Mouse (Mus musculus): Measurements from ENCODE around the gene Tango2. TPM values are rescaled to one million over a fixed set of nuclear protein-coding genes. Genes with fewer than 3 reads are reported as not detected.
"Not testable (repeated sequence)": the region's sequence is repeated elsewhere in the genome, so short reads cannot be mapped to it uniquely, and the experiment has no call there.

The Tango2 gene
- total RNA-seq, 2 experiments from 2014 or later: 102 to 116 TPM

GRCm38 (mm10) chr16:18343778-18344177 lies 4.1 kb downstream of the Tango2 start:
- DNase-seq (ENCODE audit: low spot score in 2 of 2): peak; percentile 96 to 98

- DNase-seq (ENCODE audit: low spot score in 2 of 2): peak in 1 of 2 experiments; percentile 18
These were observed 5.0 kb downstream of the Tango2 start for GRCm38 (mm10) chr16:18342650-18343570.

- DNase-seq (ENCODE audit: low spot score in 2 of 2): no peak
These were observed 5.8 kb downstream of the Tango2 start for GRCm38 (mm10) chr16:18342076-18342475.

- DNase-seq (ENCODE audit: low spot score in 2 of 2): no peak
These were observed 6.3 kb downstream of the Tango2 start for GRCm38 (mm10) chr16:18341605-18342004.

GRCm38 (mm10) chr16:18339866-18340265 lies 8.0 kb downstream of the Tango2 start:
- no peak for DNase-seq (ENCODE audit: low spot score in 2 of 2)

GRCm38 (mm10) chr16:18337261-18337660 lies 10.6 kb downstream of the Tango2 start:
- DNase-seq (ENCODE audit: low spot score in 2 of 2): no peak

GRCm38 (mm10) chr16:18335981-18336380 lies 11.9 kb downstream of the Tango2 start:
- no peak for DNase-seq (ENCODE audit: low spot score in 2 of 2)

- no peak for DNase-seq (ENCODE audit: low spot score in 2 of 2)
These were observed 13.9 kb downstream of the Tango2 start for GRCm38 (mm10) chr16:18333976-18334375.

- DNase-seq (ENCODE audit: low spot score in 2 of 2): no peak
These were observed 19.4 kb downstream of the Tango2 start for GRCm38 (mm10) chr16:18328524-18328923.

GRCm38 (mm10) chr16:18327936-18328335 lies 20.0 kb downstream of the Tango2 start:
- no peak for DNase-seq (ENCODE audit: low spot score in 2 of 2)

GRCm38 (mm10) chr16:18325741-18326140 lies 22.2 kb downstream of the Tango2 start:
- no peak for DNase-seq (ENCODE audit: low spot score in 2 of 2)

- no peak for DNase-seq (ENCODE audit: low spot score in 2 of 2)
These were observed 23.9 kb downstream of the Tango2 start for GRCm38 (mm10) chr16:18324031-18324430.

GRCm38 (mm10) chr16:18323460-18323859 lies 24.4 kb downstream of the Tango2 start:
- DNase-seq (ENCODE audit: low spot score in 2 of 2): no peak

- no peak for DNase-seq (ENCODE audit: low spot score in 2 of 2)
These were observed 26.5 kb downstream of the Tango2 start for GRCm38 (mm10) chr16:18321443-18321842.

GRCm38 (mm10) chr16:18318992-18319391 lies 28.9 kb downstream of the Tango2 start:
- no peak for DNase-seq (ENCODE audit: low spot score in 2 of 2)

- DNase-seq (ENCODE audit: low spot score in 2 of 2): no peak
These were observed 39.7 kb downstream of the Tango2 start for GRCm38 (mm10) chr16:18308159-18308558.

GRCm38 (mm10) chr16:18289614-18290013 lies 58.3 kb downstream of the Tango2 start:
- not testable (repeated sequence) for DNase-seq (ENCODE audit: low spot score in 2 of 2)

GRCm38 (mm10) chr16:18289067-18289588 lies 58.8 kb downstream of the Tango2 start, which contains the start of gene Dgcr8:
TSS of gene Dgcr8 (minus strand) at chr16:18289246.
- peak; percentile 99 for DNase-seq (ENCODE audit: low spot score in 2 of 2)

GRCm38 (mm10) chr16:18288581-18289061 lies 59.3 kb downstream of the Tango2 start:
- DNase-seq (ENCODE audit: low spot score in 2 of 2): peak in 1 of 2 experiments; percentile 15

GRCm38 (mm10) chr16:18288166-18288565 lies 59.7 kb downstream of the Tango2 start:
- DNase-seq (ENCODE audit: low spot score in 2 of 2): no peak

GRCm38 (mm10) chr16:18275166-18275565 lies 72.7 kb downstream of the Tango2 start:
- DNase-seq (ENCODE audit: low spot score in 2 of 2): no peak

GRCm38 (mm10) chr16:18268182-18268581 lies 79.7 kb downstream of the Tango2 start:
- no peak for DNase-seq (ENCODE audit: low spot score in 2 of 2)

Data from layer of hippocampus, adult 18-20 months (tissue).